Mouse (Mus musculus) liver, embryonic 11.5 days (tissue): ENCODE data around the gene Wnt9a. TPM values are rescaled to one million over a fixed set of nuclear protein-coding genes. Genes with fewer than 3 reads are reported as not detected.

Experiments
- ATAC-seq: fragments of 200-750 bp; cut with Nextera tagmentation; replicated peaks from 2 replicates; pipeline ENCODE4 v1.8.0; 2017; ENCODE audit warnings: moderate number of reproducible peaks, mild to moderate bottlenecking, moderate TSS enrichment, moderate library complexity; ENCODE audit not compliant: low FRiP score
- DNase-seq: peaks from one replicate; pipeline ENCODE4 v3.0.0-alpha.2; 2017; ENCODE audit warnings: low spot score
- H3K27ac ChIP-seq: fragments of 300-500 bp; sonication (generic); 2 replicates; pipeline ENCODE4 v1.5.1; 2014; ENCODE audit warnings: mild to moderate bottlenecking, low read depth, low read length, control low read depth
- H3K27me3 ChIP-seq: fragments of 300-500 bp; sonication (generic); replicated peaks from 2 replicates; pipeline ENCODE4 v1.6.1; 2014; ENCODE audit warnings: low read length, mixed read lengths; ENCODE audit not compliant: control insufficient read depth, insufficient read depth
- H3K36me3 ChIP-seq: fragments of 300-500 bp; sonication (generic); 2 replicates; pipeline ENCODE4 v1.6.1; 2014; ENCODE audit warnings: mild to moderate bottlenecking, low read length, moderate library complexity, mixed read lengths; ENCODE audit not compliant: control insufficient read depth, insufficient read depth
- H3K4me1 ChIP-seq: fragments of 300-500 bp; sonication (generic); replicated peaks from 2 replicates; pipeline ENCODE4 v1.6.1; 2014; ENCODE audit warnings: low read length, mixed read lengths; ENCODE audit not compliant: control insufficient read depth, insufficient read depth
- H3K4me2 ChIP-seq: fragments of 300-500 bp; sonication (generic); 2 replicates; pipeline ENCODE4 v1.6.1; 2014; ENCODE audit warnings: mild to moderate bottlenecking, control low read depth, moderate library complexity
- H3K4me3 ChIP-seq: fragments of 300-500 bp; sonication (generic); 2 replicates; pipeline ENCODE4 v1.5.1; 2014; ENCODE audit warnings: low read depth, low read length, control low read depth
- H3K9ac ChIP-seq: fragments of 300-500 bp; sonication (generic); 2 replicates; pipeline ENCODE4 v1.6.1; 2014; ENCODE audit warnings: low read depth, low read length, control low read depth
- H3K9me3 ChIP-seq: fragments of 300-500 bp; sonication (generic); 2 replicates; pipeline ENCODE4 v1.6.1; 2016; ENCODE audit warnings: low read length, inconsistent platforms, mixed read lengths; ENCODE audit not compliant: control insufficient read depth
- WGBS: fragments of 180-500 bp; shearing (Covaris S2); extraction: QIAGEN DNeasy Blood & Tissue Kit; methylation state at CpG from one replicate; pipeline ENCODE4 v1.1.7; 2014; 5-methylcytosine and 5-hydroxymethylcytosine counted together
- polyA plus RNA-seq: library from polyadenylated mRNA; unstranded; fragments of >200 nt; fragmentation: Nextera tagmentation; extraction: Ambion mirVana; gene quantifications from 2 replicates; pipeline ENCODE4 v1.2.1, GENCODE M21; 2014

Gene Wnt9a
- polyA plus RNA-seq, 1 experiment from 2014 or later, result 0.56 TPM

- H3K4me3 ChIP-seq, result no peak overlapping the region
- H3K27ac ChIP-seq, result no peak overlapping the region; the same call in 1 of the 2 replicates
- H3K36me3 ChIP-seq, result no peaks in the 10 kb centered on the region
- peaks cover 93% of the 10 kb centered on the region for H3K27me3 ChIP-seq
- 31% methylated on average over 6 of the region's 6 CpGs for WGBS
- no peak overlapping the region for H3K4me2 ChIP-seq
- ATAC-seq (no peak), DNase-seq (no peak)
- H3K4me1 ChIP-seq, result peaks cover 7% of the 10 kb centered on the region
- no peak overlapping the region for H3K9ac ChIP-seq
- H3K9me3 ChIP-seq, result no peaks in the 10 kb centered on the region
Measured at GRCm38 (mm10) chr11:59308625-59309024, 1.9 kb downstream of the Wnt9a start.

DNA sequence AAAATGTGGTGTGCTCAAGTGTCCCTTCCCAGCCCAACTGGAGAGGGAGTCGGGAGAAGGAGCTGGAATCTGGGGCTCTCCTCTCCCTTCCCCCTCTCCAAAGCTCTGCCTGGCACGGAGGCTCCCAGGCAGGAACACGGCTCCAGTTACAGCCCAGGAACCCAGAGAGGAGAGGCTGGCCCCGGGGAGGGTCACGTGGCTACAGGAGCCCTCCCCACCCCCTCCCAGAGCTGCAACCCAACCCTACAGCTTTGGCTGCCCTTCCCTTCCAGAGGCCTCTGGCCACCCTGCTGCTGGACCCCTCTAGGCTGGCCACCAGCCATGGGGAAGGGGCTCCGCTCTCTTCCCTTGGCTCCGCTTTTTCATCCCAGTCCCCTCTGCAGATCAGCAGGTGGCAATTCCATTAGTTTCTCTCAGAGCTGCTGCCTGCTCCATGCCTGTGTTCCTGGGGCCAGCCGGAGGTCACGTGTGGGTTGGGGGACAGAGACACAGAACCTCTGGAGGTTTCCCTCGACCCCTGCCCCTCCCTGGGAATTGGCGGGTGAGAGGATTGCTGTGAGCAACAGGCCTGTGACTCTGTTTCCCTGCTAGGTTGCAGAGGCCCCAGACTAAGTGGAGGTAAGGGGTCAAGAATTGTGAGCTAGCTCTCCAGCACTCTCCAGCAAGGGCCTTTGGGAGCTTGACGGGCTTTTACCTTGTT lies 2.5 kb downstream of the Wnt9a start:
- DNase-seq, result no peak
- H3K27me3 ChIP-seq, result peaks cover 92% of the 10 kb centered on the region
- 19% methylated on average over 12 of the region's 12 CpGs for WGBS
- peak overlapping the region; percentile 29; the same call in 1 of the 2 replicates for H3K4me2 ChIP-seq
- H3K9me3 ChIP-seq, result no peaks in the 10 kb centered on the region
- no peak overlapping the region for H3K27ac ChIP-seq
- H3K36me3 ChIP-seq, result no peaks in the 10 kb centered on the region
- H3K9ac ChIP-seq, result no peak overlapping the region
- ATAC-seq, result no peak
- H3K4me3 ChIP-seq, result no peak overlapping the region
- peaks cover 7% of the 10 kb centered on the region; the same call in 1 of the 2 replicates for H3K4me1 ChIP-seq

- Histone ChIP-seq H3K4me3 (no peak overlapping the region), H3K27me3 (peaks cover 88% of the 10 kb centered on the region), H3K36me3 (no peaks in the 10 kb centered on the region), H3K9ac (no peak overlapping the region), H3K4me2 (no peak overlapping the region), H3K9me3 (no peaks in the 10 kb centered on the region), H3K27ac (no peak overlapping the region), H3K4me1 (peaks cover 10% of the 10 kb centered on the region; the same call in 1 of the 2 replicates)
- no peak for ATAC-seq
- WGBS, result 63% methylated on average over 8 of the region's 8 CpGs
- DNase-seq, result no peak
Measured at GRCm38 (mm10) chr11:59309976-59310375, 3.2 kb downstream of the Wnt9a start.

DNA sequence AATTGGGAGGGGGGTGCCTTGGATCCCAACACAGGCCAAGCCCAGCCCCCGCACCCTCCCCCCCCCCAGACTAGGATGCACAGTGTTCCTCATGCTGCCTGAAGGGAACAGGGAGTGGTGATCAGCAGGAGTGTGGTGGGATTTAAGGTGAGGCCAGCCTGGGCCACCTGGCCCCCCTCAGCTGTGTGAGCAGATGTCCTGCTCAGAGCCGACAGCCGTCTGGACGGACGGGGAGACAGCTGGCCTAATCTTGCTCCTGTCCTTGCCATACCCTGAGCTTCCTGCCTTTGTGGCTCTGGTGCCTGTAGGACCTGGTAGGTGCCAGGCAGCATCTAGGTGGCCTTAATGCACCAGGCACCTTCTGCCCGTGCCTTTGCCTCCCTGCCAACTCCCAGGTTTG lies 5.3 kb downstream of the Wnt9a start:
- Histone ChIP-seq H3K9ac (no peak overlapping the region), H3K4me3 (no peak overlapping the region), H3K27me3 (peaks cover 67% of the 10 kb centered on the region), H3K9me3 (no peaks in the 10 kb centered on the region), H3K4me1 (peaks cover 7% of the 10 kb centered on the region; the same call in 1 of the 2 replicates), H3K36me3 (no peaks in the 10 kb centered on the region), H3K27ac (no peak overlapping the region), H3K4me2 (no peak overlapping the region)
- 59% methylated on average over 6 of the region's 6 CpGs for WGBS
- DNase-seq (no peak), ATAC-seq (no peak)

DNA sequence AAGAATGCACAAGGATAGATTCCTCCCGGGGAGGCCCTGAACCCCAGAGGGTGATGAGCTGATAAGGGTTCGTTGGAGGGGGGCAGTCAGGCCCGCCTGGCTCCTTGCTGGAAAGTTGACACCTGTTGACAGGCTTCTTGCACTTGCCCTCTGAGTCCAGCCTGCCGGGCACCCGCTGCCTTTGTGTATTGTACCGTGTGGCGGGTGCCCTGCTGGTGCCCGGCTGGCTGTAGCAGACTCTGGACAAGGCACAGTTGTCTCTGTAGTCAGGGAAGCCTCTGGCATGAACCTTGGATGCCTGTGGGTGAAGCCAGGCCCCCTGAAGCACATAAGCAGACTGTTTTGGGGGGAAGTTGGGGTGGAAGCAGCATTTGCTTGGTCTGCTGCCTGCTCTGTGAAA lies 5.8 kb downstream of the Wnt9a start:
- H3K36me3 ChIP-seq, result no peaks in the 10 kb centered on the region
- no peak overlapping the region for H3K4me3 ChIP-seq
- H3K4me2 ChIP-seq, result no peak overlapping the region
- DNase-seq (no peak), ATAC-seq (no peak)
- peaks cover 7% of the 10 kb centered on the region; the same call in 1 of the 2 replicates for H3K4me1 ChIP-seq
- no peaks in the 10 kb centered on the region for H3K9me3 ChIP-seq
- no peak overlapping the region for H3K27ac ChIP-seq
- H3K9ac ChIP-seq, result no peak overlapping the region
- WGBS, result 54% methylated on average over 8 of the region's 8 CpGs
- H3K27me3 ChIP-seq, result peaks cover 63% of the 10 kb centered on the region

GRCm38 (mm10) chr11:59313029-59313811 lies 6.5 kb downstream of the Wnt9a start:
- 58% methylated on average over 17 of the region's 17 CpGs for WGBS

DNA sequence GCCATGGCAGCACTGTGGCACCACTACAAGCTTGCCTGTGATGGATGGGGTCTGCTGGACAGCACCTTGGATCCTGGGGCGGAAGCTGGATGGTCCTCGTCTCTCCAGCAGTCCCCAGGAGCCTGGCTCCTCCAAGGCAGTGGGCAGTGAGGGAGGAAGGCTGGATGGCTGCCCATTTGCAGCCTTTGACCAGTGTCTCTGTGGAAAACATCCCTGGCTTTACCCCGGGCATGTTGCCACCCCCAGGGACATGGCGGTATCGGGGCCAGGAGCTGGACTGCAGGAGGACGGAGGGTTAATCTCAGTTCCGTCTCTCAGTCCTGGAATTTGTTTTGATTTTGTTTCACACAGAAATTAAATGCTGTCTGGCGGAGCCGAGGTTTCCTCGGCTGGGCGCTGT lies 7.2 kb downstream of the Wnt9a start:
- no peak overlapping the region for H3K9ac ChIP-seq
- ATAC-seq (no peak), DNase-seq (no peak)
- no peak overlapping the region for H3K4me2 ChIP-seq
- H3K27ac ChIP-seq, result no peak overlapping the region
- peaks cover 3% of the 10 kb centered on the region; the same call in 1 of the 2 replicates for H3K4me1 ChIP-seq
- no peak overlapping the region for H3K4me3 ChIP-seq
- 68% methylated on average over 11 of the region's 11 CpGs for WGBS
- H3K9me3 ChIP-seq, result no peaks in the 10 kb centered on the region
- H3K27me3 ChIP-seq, result peaks cover 48% of the 10 kb centered on the region
- H3K36me3 ChIP-seq, result no peaks in the 10 kb centered on the region

More at GRCm38 (mm10) chr11:59313029-59313811, 6.5 kb downstream of the Wnt9a start:
- ATAC-seq, result no peak
- H3K27me3 ChIP-seq, result peaks cover 56% of the 10 kb centered on the region
- no peak overlapping the region for H3K27ac ChIP-seq
- H3K4me2 ChIP-seq, result no peak overlapping the region
- H3K4me3 ChIP-seq, result no peak overlapping the region
- H3K9me3 ChIP-seq, result no peaks in the 10 kb centered on the region
- peaks cover 6% of the 10 kb centered on the region; the same call in 1 of the 2 replicates for H3K4me1 ChIP-seq
- no peak for DNase-seq
- no peak overlapping the region for H3K9ac ChIP-seq
- no peaks in the 10 kb centered on the region for H3K36me3 ChIP-seq

DNA sequence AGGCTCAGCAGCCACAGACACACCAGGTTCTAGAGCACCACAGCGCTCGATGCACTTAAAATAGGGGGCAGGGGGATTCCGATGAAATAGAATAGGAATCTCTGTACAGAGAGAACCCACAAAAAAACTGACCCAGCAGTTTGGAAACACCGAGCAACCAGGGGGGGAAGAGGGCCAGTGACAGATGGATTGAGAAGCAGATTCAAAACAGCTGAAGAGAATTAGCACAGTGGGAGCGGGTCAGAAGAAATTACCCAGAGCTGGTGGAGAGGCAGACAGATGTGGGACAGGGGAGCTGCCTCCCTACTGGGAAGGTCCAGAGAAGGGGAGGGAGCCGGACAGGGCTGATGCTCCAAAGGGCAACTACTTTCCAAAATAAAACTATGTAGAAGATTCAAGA lies 9.8 kb downstream of the Wnt9a start:
- H3K27ac ChIP-seq, result no peak overlapping the region
- H3K27me3 ChIP-seq, result peaks cover 23% of the 10 kb centered on the region
- peaks cover 3% of the 10 kb centered on the region; the same call in 1 of the 2 replicates for H3K4me1 ChIP-seq
- 58% methylated on average over 6 of the region's 6 CpGs for WGBS
- no peaks in the 10 kb centered on the region for H3K36me3 ChIP-seq
- no peaks in the 10 kb centered on the region for H3K9me3 ChIP-seq
- no peak overlapping the region for H3K9ac ChIP-seq
- no peak overlapping the region for H3K4me3 ChIP-seq
- DNase-seq (no peak), ATAC-seq (no peak)
- no peak overlapping the region for H3K4me2 ChIP-seq
